Mouse (Mus musculus) layer of hippocampus, adult 18-20 months (tissue): ENCODE measurements around the gene Exoc6. TPM values are rescaled to one million over a fixed set of nuclear protein-coding genes. Genes with fewer than 3 reads are reported as not detected.
A peak's percentile ranks its signal among the peaks of the same experiment; 100 is the strongest.

Source experiments
- DNase-seq, 2 experiments: peaks; one replicate each; pipeline ENCODE4 v3.0.0; 2022; ENCODE audit warnings: low spot score in 2 of 2
- total RNA-seq, 2 experiments: library from RNA; stranded (reverse); gene quantifications; 2 replicates each; pipeline ENCODE4 v1.2.3; 2021

Exoc6 gene
- total RNA-seq, 2 experiments from 2014 or later: 50.2 to 51.3 TPM

- no peak for DNase-seq
Observed at GRCm38 (mm10) chr19:37570966-37571718, 20.9 kb downstream of the Exoc6 start.

- no peak for DNase-seq
Observed at GRCm38 (mm10) chr19:37574802-37575201, 24.6 kb downstream of the Exoc6 start.

- no peak for DNase-seq
Observed at GRCm38 (mm10) chr19:37579607-37580006, 29.4 kb downstream of the Exoc6 start.

- no peak for DNase-seq
Observed at GRCm38 (mm10) chr19:37580438-37580837, 30.2 kb downstream of the Exoc6 start.

GRCm38 (mm10) chr19:37585210-37585609 is 35.0 kb downstream of the Exoc6 start:
- no peak for DNase-seq

GRCm38 (mm10) chr19:37585684-37586083 is 35.5 kb downstream of the Exoc6 start:
- DNase-seq: no peak

- no peak for DNase-seq
Observed at GRCm38 (mm10) chr19:37590544-37590943, 40.3 kb downstream of the Exoc6 start.

GRCm38 (mm10) chr19:37601968-37602848 is 52.0 kb downstream of the Exoc6 start:
- DNase-seq: peak in 1 of 2 experiments; percentile 62

- DNase-seq: no peak
Observed at GRCm38 (mm10) chr19:37609991-37610390, 59.8 kb downstream of the Exoc6 start.

GRCm38 (mm10) chr19:37612893-37613292 is 62.7 kb downstream of the Exoc6 start:
- no peak for DNase-seq

GRCm38 (mm10) chr19:37615039-37615630 is 64.9 kb downstream of the Exoc6 start:
- DNase-seq: peak in 1 of 2 experiments; percentile 71

GRCm38 (mm10) chr19:37647994-37648393 is 97.8 kb downstream of the Exoc6 start:
- no peak for DNase-seq

GRCm38 (mm10) chr19:37650526-37650925 is 100.3 kb downstream of the Exoc6 start:
- no peak for DNase-seq

- DNase-seq: no peak
Observed at GRCm38 (mm10) chr19:37654012-37654411, 103.8 kb downstream of the Exoc6 start.

- DNase-seq: no peak
Observed at GRCm38 (mm10) chr19:37656441-37656840, 106.2 kb downstream of the Exoc6 start.

GRCm38 (mm10) chr19:37665256-37665655 is 115.0 kb downstream of the Exoc6 start:
- DNase-seq: no peak

- no peak for DNase-seq
Observed at GRCm38 (mm10) chr19:37667855-37668594, 117.8 kb downstream of the Exoc6 start.

- no peak for DNase-seq
Observed at GRCm38 (mm10) chr19:37668657-37669056, 118.4 kb downstream of the Exoc6 start.

- DNase-seq: no peak
Observed at GRCm38 (mm10) chr19:37669486-37669885, 119.3 kb downstream of the Exoc6 start.

- no peak for DNase-seq
Observed at GRCm38 (mm10) chr19:37673393-37673792, 123.2 kb downstream of the Exoc6 start.

- no peak for DNase-seq
Observed at GRCm38 (mm10) chr19:37685281-37685680, 135.1 kb downstream of the Exoc6 start, which contains the start of gene Cyp26c1. Gene Cyp26c1, plus strand, starts transcription at chr19:37685581.
